Mouse (Mus musculus) liver, embryonic 12.5 days (tissue): ENCODE results near the gene Immp2l. TPM values are rescaled to one million over a fixed set of nuclear protein-coding genes. Genes with fewer than 3 reads are reported as not detected.

Experiments
- ATAC-seq: fragments of 200-750 bp; cut with Nextera tagmentation; 2 replicates; pipeline ENCODE4 v1.8.0; 2017; ENCODE audit warnings: moderate number of reproducible peaks, mild to moderate bottlenecking, moderate library complexity
- H3K27ac ChIP-seq: fragments of 300-500 bp; sonication (generic); 2 replicates; pipeline ENCODE4 v1.5.1; 2016; ENCODE audit warnings: mild to moderate bottlenecking
- H3K27me3 ChIP-seq: fragments of 300-500 bp; sonication (generic); replicated peaks from 2 replicates; pipeline ENCODE4 v1.6.1; 2016; ENCODE audit warnings: mild to moderate bottlenecking, moderate library complexity
- H3K36me3 ChIP-seq: fragments of 300-500 bp; sonication (generic); 2 replicates; pipeline ENCODE4 v1.6.1; 2016; ENCODE audit warnings: mild to moderate bottlenecking, moderate library complexity
- H3K4me1 ChIP-seq: fragments of 300-500 bp; sonication (generic); 2 replicates; pipeline ENCODE4 v1.6.1; 2016
- H3K4me2 ChIP-seq: fragments of 300-500 bp; sonication (generic); 2 replicates; pipeline ENCODE4 v1.6.1; 2016; ENCODE audit warnings: mild to moderate bottlenecking, moderate library complexity
- H3K4me3 ChIP-seq: fragments of 300-500 bp; sonication (generic); 2 replicates; pipeline ENCODE4 v1.5.1; 2016; ENCODE audit warnings: mild to moderate bottlenecking, moderate library complexity
- H3K9ac ChIP-seq: fragments of 300-500 bp; sonication (generic); 2 replicates; pipeline ENCODE4 v1.6.1; 2016; ENCODE audit warnings: mild to moderate bottlenecking, moderate library complexity
- H3K9me3 ChIP-seq: fragments of 300-500 bp; sonication (generic); replicated peaks from 2 replicates; pipeline ENCODE4 v1.6.1; 2016; ENCODE audit warnings: mild to moderate bottlenecking, moderate library complexity
- WGBS: fragments of 180-500 bp; shearing (Covaris S2); methylation state at CpG from one replicate; pipeline ENCODE4 v1.1.7; 2016; ENCODE audit not compliant: insufficient replicate concordance; 5-methylcytosine and 5-hydroxymethylcytosine counted together
- polyA plus RNA-seq: library from polyadenylated mRNA; unstranded; fragments of >200 nt; fragmentation: Nextera tagmentation; extraction: Ambion mirVana; gene quantifications from 2 replicates; pipeline ENCODE4 v1.2.1, GENCODE M21; 2016

Gene Immp2l
- polyA plus RNA-seq, 1 experiment from 2014 or later: 11.6 TPM

- no peak overlapping the region for H3K9ac ChIP-seq
- H3K4me1 ChIP-seq: no peaks in the 10 kb centered on the region
- H3K9me3 ChIP-seq: 0 out of 2 replicates have a peak, but pooled peaks cover 5% of the 10 kb centered on the region
- no peak overlapping the region for H3K27ac ChIP-seq
- ATAC-seq: no peak
- WGBS: 57% methylated on average over 9 of the region's 9 CpGs
- no peak overlapping the region for H3K4me3 ChIP-seq
- no peaks in the 10 kb centered on the region for H3K27me3 ChIP-seq
- no peaks in the 10 kb centered on the region for H3K36me3 ChIP-seq
- H3K4me2 ChIP-seq: no peak overlapping the region
These were observed 28.1 kb upstream of the Immp2l start for GRCm38 (mm10) chr12:40995618-40996370.

- H3K4me3 ChIP-seq: no peak overlapping the region
- H3K4me1 ChIP-seq: peaks cover 22% of the 10 kb centered on the region
- no peaks in the 10 kb centered on the region for H3K36me3 ChIP-seq
- H3K4me2 ChIP-seq: no peak overlapping the region
- no peak overlapping the region for H3K27ac ChIP-seq
- no peak for ATAC-seq
- no peaks in the 10 kb centered on the region for H3K9me3 ChIP-seq
- 85% methylated on average over 1 of the region's 1 CpGs for WGBS
- H3K9ac ChIP-seq: no peak overlapping the region
- no peaks in the 10 kb centered on the region for H3K27me3 ChIP-seq
These were observed 1.4 kb upstream of the Immp2l start for GRCm38 (mm10) chr12:41022516-41022915.

DNA sequence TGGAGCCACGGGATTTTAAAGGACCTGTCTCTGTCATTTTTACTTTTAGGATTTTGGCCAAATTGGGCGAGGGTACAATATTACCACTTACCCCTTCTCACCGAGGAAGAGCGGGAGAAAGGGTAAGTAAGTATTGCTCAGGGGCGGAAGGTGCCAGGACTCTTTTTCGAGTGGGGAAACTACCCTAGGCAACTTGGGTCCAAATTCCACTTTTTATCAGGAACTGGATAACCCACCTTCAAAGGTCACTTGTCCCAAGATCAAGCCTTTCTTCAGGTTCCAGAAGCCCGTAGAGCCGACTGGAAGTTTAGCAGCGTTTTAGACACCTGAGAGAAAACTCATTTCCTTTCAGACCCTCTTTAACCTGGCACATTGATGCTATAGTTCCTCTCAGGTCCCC lies 622 bp downstream of the Immp2l start:
- Histone ChIP-seq H3K27ac (peak overlapping the region; percentile 83), H3K4me2 (peak overlapping the region; percentile 91), H3K9me3 (no peaks in the 10 kb centered on the region), H3K27me3 (no peaks in the 10 kb centered on the region), H3K9ac (peak overlapping the region; percentile 95), H3K4me3 (peak overlapping the region; percentile 81), H3K4me1 (peaks cover 22% of the 10 kb centered on the region), H3K36me3 (no peaks in the 10 kb centered on the region)
- no peak for ATAC-seq
- 11% methylated on average over 9 of the region's 9 CpGs for WGBS

DNA sequence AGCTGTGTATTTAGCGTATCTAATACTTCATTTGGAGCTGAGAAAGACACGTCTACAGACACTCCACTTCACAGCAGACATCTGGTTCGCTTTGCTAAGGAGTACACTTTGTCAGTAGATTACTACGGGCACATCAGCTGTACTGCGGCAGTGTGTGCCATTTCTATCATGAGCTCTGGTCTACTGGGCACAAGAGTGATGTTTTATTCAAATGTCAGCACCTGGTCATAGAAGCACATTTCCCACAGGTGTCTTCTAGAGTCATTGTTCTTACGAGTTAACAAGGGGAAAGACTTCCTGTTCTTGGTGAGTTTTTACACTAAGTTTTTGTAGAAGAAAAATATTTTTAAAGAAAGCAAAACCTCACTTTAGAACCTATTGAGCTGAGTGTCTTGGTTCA lies 3.6 kb downstream of the Immp2l start:
- no peak overlapping the region for H3K9ac ChIP-seq
- peaks cover 22% of the 10 kb centered on the region for H3K4me1 ChIP-seq
- H3K4me3 ChIP-seq: no peak overlapping the region
- no peaks in the 10 kb centered on the region for H3K9me3 ChIP-seq
- H3K27ac ChIP-seq: no peak overlapping the region
- H3K27me3 ChIP-seq: no peaks in the 10 kb centered on the region
- no peak for ATAC-seq
- 77% methylated on average over 6 of the region's 6 CpGs for WGBS
- H3K4me2 ChIP-seq: no peak overlapping the region
- H3K36me3 ChIP-seq: peaks cover 6% of the 10 kb centered on the region; the same call in 1 of the 2 replicates

DNA sequence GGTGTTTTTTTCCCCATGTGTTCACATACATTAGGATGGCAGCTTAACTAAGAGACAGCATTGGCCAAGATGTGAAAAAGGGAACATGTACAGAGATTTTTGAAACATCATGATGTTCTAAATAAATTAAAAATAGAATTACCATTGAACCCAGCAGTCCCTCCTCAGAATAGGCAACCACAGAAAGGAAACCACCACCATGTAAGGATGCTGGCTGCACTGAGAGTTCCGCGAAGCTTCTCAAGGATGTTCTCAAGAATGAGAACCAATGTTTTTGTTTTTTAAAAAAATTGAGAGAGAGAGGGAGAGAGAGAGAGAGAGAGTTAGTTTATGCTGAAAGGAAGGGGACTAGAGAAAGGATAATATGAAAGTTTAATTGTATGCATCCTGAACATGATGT lies 7.2 kb downstream of the Immp2l start:
- Histone ChIP-seq H3K36me3 (peaks cover 11% of the 10 kb centered on the region; the same call in 1 of the 2 replicates), H3K27ac (no peak overlapping the region), H3K4me1 (peaks cover 7% of the 10 kb centered on the region; the same call in 1 of the 2 replicates), H3K4me3 (no peak overlapping the region), H3K27me3 (no peaks in the 10 kb centered on the region), H3K9me3 (no peaks in the 10 kb centered on the region), H3K4me2 (no peak overlapping the region), H3K9ac (no peak overlapping the region)
- no peak for ATAC-seq
- 86% methylated on average over 2 of the region's 2 CpGs for WGBS

DNA sequence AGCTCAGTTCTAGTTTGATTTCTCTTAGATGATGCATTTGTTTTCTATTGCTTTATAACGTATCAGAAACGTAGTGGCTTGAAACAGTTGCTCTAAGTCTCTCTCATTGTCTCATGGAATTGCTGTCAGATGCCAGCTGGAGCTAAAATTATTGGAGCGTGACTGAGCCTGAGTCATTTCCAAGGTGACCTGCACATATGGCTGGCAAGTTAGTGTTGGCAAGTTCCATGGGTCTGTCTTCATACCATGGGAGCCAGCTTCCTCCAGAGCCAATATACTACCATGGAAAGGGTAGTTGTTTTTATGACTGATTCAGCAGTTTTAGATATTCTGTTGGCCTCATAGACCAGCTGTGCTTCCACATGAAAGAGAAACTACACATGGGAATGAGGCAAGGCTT lies 9.3 kb downstream of the Immp2l start:
- Histone ChIP-seq H3K4me3 (no peak overlapping the region), H3K27me3 (no peaks in the 10 kb centered on the region), H3K27ac (no peak overlapping the region), H3K9ac (no peak overlapping the region), H3K36me3 (peaks cover 11% of the 10 kb centered on the region; the same call in 1 of the 2 replicates), H3K4me2 (no peak overlapping the region), H3K9me3 (no peaks in the 10 kb centered on the region), H3K4me1 (no peaks in the 10 kb centered on the region)
- 86% methylated on average over 3 of the region's 3 CpGs for WGBS
- ATAC-seq: no peak

GRCm38 (mm10) chr12:41039834-41040233 lies 15.9 kb downstream of the Immp2l start:
- Histone ChIP-seq H3K27me3 (no peaks in the 10 kb centered on the region), H3K9ac (no peak overlapping the region), H3K9me3 (no peaks in the 10 kb centered on the region), H3K4me2 (no peak overlapping the region), H3K4me1 (no peaks in the 10 kb centered on the region), H3K36me3 (no peaks in the 10 kb centered on the region), H3K4me3 (no peak overlapping the region), H3K27ac (no peak overlapping the region)
- WGBS: 83% methylated on average over 5 of the region's 5 CpGs
- ATAC-seq: no peak

- Histone ChIP-seq H3K9me3 (no peaks in the 10 kb centered on the region), H3K27me3 (no peaks in the 10 kb centered on the region), H3K4me3 (no peak overlapping the region), H3K4me1 (no peaks in the 10 kb centered on the region), H3K9ac (no peak overlapping the region), H3K27ac (no peak overlapping the region), H3K36me3 (no peaks in the 10 kb centered on the region), H3K4me2 (no peak overlapping the region)
- no peak for ATAC-seq
- 54% methylated on average over 2 of the region's 2 CpGs for WGBS
These were observed 17.8 kb downstream of the Immp2l start for GRCm38 (mm10) chr12:41041737-41042136.

DNA sequence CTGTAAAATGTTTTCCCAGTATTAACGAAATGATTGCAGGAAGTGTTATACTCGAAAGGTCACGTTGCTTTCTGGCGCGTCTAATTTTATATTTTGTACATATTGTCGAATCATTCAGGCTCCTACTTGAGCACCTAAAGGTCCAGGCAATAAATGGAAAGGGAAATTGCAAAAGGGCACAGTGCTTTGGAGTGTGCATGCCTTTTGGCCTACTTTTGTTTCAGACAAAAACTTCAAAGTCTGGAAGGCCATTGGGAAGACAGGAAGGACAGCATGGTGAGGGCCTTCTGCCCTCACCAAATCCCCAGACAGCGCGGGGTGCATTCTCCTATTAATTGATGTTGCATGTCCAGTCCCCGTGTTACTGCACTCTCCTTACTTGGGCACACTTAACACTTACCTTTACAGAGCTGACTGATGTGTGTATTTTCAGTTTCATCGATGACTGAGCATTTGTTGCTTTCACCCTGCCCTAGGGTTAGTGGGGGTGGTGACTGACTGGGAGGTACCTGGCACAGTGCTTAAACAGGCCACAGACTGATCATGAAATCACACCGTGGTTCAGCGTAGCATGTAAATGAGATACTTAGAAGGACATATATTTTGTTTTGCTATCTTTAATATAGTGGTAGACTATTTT lies 20.7 kb downstream of the Immp2l start:
- no peak overlapping the region for H3K27ac ChIP-seq
- no peak overlapping the region for H3K9ac ChIP-seq
- H3K36me3 ChIP-seq: no peaks in the 10 kb centered on the region
- H3K4me1 ChIP-seq: no peaks in the 10 kb centered on the region
- no peak overlapping the region for H3K4me3 ChIP-seq
- no peak overlapping the region for H3K4me2 ChIP-seq
- H3K27me3 ChIP-seq: no peaks in the 10 kb centered on the region
- ATAC-seq: no peak
- no peaks in the 10 kb centered on the region for H3K9me3 ChIP-seq
- WGBS: 79% methylated on average over 12 of the region's 12 CpGs

DNA sequence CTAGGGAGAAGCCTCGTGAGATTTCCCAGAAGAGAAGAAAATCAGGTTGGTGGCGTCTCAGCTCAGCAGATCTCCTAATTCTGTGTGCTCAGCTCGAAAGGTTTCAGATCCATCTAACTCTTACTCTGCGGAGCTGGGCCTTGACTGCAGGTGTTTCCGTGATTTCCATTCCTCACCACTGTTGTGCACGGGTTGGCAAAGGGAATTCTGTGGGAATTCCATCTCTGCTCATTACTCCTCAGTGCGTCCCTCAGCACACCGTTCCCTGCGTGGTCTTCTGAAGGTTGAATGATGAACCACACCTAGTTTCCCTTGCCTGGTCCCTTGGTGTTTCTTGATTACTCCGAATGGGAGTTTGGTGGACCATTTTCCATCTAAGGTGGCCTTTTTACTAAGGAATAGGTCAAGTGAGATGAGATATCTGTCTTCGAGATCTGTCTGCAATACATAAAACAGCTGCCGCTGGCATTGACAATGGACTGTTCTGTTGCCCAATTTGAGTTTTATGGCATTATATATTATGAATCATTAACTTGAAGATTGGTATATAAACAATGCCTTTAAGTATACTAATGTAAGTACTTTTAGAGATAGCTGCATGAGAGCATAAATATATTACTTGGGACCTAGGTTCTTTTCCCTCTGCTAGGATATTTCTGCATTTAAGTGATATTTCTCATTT lies 23.3 kb downstream of the Immp2l start:
- WGBS: 86% methylated on average over 12 of the region's 12 CpGs
- Histone ChIP-seq H3K9me3 (no peaks in the 10 kb centered on the region), H3K4me3 (no peak overlapping the region), H3K27ac (no peak overlapping the region), H3K27me3 (no peaks in the 10 kb centered on the region), H3K36me3 (no peaks in the 10 kb centered on the region), H3K4me2 (no peak overlapping the region), H3K4me1 (peaks cover 7% of the 10 kb centered on the region), H3K9ac (no peak overlapping the region)
- no peak for ATAC-seq

GRCm38 (mm10) chr12:41050945-41051344 lies 27.1 kb downstream of the Immp2l start:
- Histone ChIP-seq H3K27ac (no peak overlapping the region), H3K9me3 (no peaks in the 10 kb centered on the region), H3K4me3 (no peak overlapping the region), H3K27me3 (no peaks in the 10 kb centered on the region), H3K4me1 (peaks cover 7% of the 10 kb centered on the region), H3K4me2 (no peak overlapping the region), H3K9ac (no peak overlapping the region), H3K36me3 (no peaks in the 10 kb centered on the region)
- no peak for ATAC-seq
- WGBS: 54% methylated on average over 5 of the region's 5 CpGs

DNA sequence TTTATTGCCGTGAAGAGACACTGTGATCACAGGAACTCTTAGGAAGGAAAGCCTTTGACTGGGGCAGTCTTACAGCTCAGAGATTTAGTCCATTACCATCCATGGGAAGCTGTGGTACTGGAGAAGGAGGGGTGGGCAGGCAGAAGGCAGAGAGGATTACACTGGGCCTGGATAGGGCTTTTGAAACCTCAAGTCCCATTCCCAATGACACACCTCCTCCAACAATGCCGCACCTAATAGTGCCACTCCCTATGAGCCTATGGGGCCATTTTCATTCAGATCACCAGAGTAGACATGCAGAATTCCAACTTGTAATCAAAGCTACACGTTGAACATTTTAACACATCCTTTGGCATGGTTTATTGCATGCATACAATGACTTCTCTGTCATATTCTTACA lies 29.0 kb downstream of the Immp2l start:
- no peaks in the 10 kb centered on the region for H3K27me3 ChIP-seq
- H3K4me3 ChIP-seq: no peak overlapping the region
- no peaks in the 10 kb centered on the region for H3K36me3 ChIP-seq
- no peak overlapping the region for H3K27ac ChIP-seq
- H3K4me1 ChIP-seq: peaks cover 7% of the 10 kb centered on the region
- H3K9me3 ChIP-seq: no peaks in the 10 kb centered on the region
- 70% methylated on average over 3 of the region's 3 CpGs for WGBS
- H3K9ac ChIP-seq: no peak overlapping the region
- no peak for ATAC-seq
- H3K4me2 ChIP-seq: no peak overlapping the region
